Mouse (Mus musculus) layer of hippocampus, adult 8-10 months (tissue): Measurements from ENCODE around the gene Loxl1. TPM values are rescaled to one million over a fixed set of nuclear protein-coding genes. Genes with fewer than 3 reads are reported as not detected.
"Not testable (repeated sequence)": the region's sequence is repeated elsewhere in the genome, so short reads cannot be mapped to it uniquely, and the experiment has no call there.

Experiments used
- DNase-seq, 2 experiments: peaks; one replicate each; pipeline ENCODE4 v3.0.0; 2022; ENCODE audit warnings: low spot score in 2 of 2
- total RNA-seq, 4 experiments: library from RNA; stranded (reverse); gene quantifications; 2 replicates each; pipeline ENCODE4 v1.2.4; 2022

The Loxl1 gene
- total RNA-seq, 4 experiments from 2014 or later = 2.6 to 4.2 (median 3.0) TPM

- DNase-seq = peak; percentile 90 to 91
Observed at GRCm38 (mm10) chr9:58253033-58253804, 59.8 kb downstream of the Loxl1 start, which contains the start of gene Stoml1. TSS of gene Stoml1 (plus strand) at chr9:58253164.

- not testable (repeated sequence) for DNase-seq
Observed at GRCm38 (mm10) chr9:58250730-58251129, 62.3 kb downstream of the Loxl1 start.

GRCm38 (mm10) chr9:58250322-58250721 lies 62.7 kb downstream of the Loxl1 start:
- DNase-seq = no peak

- DNase-seq = peak; percentile 37 to 48
Observed at GRCm38 (mm10) chr9:58249592-58250192, 63.3 kb downstream of the Loxl1 start, which contains the start of gene Pml. TSS of gene Pml (minus strand) at chr9:58249786.

GRCm38 (mm10) chr9:58248746-58249413 lies 64.1 kb downstream of the Loxl1 start:
- no peak for DNase-seq

DNA sequence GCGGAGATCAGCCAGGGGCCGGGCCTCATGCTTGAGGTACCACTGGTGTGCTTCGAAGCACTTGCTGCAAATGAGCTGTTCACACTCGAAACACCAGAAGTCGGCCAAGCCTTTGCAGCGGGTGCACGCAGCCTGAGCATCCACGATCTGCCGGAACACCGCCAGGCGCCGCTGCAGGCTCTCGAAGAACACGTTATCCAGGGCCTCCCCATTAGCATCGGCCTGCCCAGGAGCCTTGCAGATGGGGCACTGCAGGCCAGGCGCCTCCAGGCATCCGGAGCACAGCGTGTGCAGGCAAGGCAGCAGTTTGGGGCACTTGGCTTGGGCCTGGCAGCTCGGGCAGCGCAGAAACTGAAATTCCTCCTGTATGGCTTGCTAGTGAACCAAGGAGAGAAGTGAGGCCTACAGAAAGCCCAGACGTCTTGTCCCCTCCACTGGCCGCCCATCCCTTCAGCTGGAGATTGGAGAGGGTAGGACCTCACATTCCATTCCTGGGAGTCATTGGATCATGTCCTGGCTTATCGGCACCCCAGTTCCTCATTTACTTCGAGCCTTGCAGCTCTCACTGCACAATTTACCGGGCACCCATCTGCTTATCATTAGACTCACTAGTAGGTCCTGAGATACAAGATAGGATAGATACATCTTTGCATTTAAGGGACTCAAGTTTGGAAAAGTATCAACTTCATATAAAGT lies 65.8 kb downstream of the Loxl1 start:
- DNase-seq = peak; percentile 62 to 72

GRCm38 (mm10) chr9:58246083-58246591 lies 66.8 kb downstream of the Loxl1 start:
- no peak for DNase-seq

GRCm38 (mm10) chr9:58243696-58244095 lies 69.3 kb downstream of the Loxl1 start:
- no peak for DNase-seq

DNA sequence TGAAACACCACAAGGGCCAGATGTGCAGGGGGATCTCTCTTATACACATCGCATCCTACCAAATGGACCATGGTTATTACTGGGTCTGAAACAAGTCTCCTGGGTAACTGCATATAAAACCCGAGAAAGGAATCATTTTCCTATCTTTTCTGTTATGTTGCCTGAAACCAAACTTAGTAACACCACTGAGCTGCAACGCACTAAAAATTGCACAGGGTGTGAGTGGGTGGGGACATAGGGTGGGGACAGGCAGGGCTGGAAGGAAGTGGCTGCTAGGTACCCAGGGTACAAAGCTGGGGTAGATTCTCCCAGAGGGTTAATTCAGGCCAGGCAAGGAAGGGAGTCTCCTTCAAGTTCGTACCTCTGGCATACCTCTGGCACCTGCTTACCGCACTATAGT lies 70.3 kb downstream of the Loxl1 start:
- DNase-seq = no peak

DNA sequence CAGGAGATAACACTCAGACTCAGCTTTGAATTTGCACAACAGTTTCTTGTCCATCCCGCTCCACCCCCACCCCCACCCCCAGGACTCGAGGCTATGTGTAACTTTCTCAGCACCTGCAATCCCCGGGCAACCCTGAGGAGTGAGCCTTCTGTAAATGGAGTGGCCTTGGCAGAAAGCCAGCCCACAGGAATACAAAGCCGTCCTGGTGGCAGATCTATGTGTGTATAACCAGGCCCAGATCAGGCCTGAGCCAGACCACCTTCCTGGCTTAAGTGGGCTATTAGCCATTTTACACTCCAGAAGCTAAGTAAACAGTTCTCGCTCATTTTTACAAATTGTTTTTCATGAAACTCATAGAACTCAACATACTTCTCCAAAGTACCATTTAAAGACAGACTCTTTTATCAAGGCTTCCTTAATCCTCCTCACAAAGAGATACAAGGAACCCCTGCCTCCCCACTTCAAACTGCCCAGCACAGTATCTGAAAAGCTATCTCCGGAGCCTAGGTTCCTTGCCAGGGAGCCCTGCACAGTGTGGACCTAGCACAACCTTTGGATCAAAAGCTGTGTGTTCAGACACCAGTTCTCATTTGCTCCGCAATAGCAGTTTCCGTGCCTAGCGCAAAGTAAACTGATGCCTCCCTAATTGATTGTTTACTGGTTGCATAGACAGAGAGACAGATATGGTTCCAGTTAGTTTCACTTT lies 71.1 kb downstream of the Loxl1 start:
- DNase-seq = no peak

Other genes with a start within 250 kb of the Loxl1 start
- 10 to 100 TPM; 17.0 to 22.6 (median 18.2) TPM for gene Stra6, start 249.4 kb downstream of the Loxl1 start, total RNA-seq
- 1 to 10 TPM in 3 of 4 experiments, under 1 TPM in 1; 0.87 to 2.0 (median 1.3) TPM for gene Ccdc33, start 194.4 kb downstream of the Loxl1 start, total RNA-seq
- 10 to 100 TPM; 12.8 to 17.1 (median 13.6) TPM for gene Islr, start 108.9 kb downstream of the Loxl1 start, total RNA-seq
- gene Islr2, start 108.9 kb downstream of the Loxl1 start, total RNA-seq = 100 to 1,000 TPM in 1 of 4 experiments, 10 to 100 TPM in 3; 92.3 to 112 (median 95.9) TPM
- 10 to 100 TPM; 13.2 to 19.0 (median 15.6) TPM for gene Pml, start 63.4 kb downstream of the Loxl1 start, total RNA-seq
- 10 to 100 TPM; 65.2 to 77.4 (median 75.3) TPM for gene Stoml1, start 60.0 kb downstream of the Loxl1 start, total RNA-seq
- gene Tbc1d21, start 57.3 kb upstream of the Loxl1 start, total RNA-seq = not detected
- 100 to 1,000 TPM; 211 to 240 (median 223) TPM for gene Insyn1, start 175.4 kb upstream of the Loxl1 start, total RNA-seq
- 1 to 10 TPM; 6.7 to 8.6 (median 7.7) TPM for gene Cd276, start 242.3 kb upstream of the Loxl1 start, total RNA-seq